Mouse (Mus musculus) thymus, postnatal 14 days (tissue): ENCODE results near the gene Hsd17b13.
"Not testable (repeated sequence)": the region's sequence is repeated elsewhere in the genome, so short reads cannot be mapped to it uniquely, and the experiment has no call there.

Experiments used
- DNase-seq: peaks from one replicate; pipeline ENCODE4 v3.0.0; 2021

The Hsd17b13 gene

GRCm38 (mm10) chr5:103977297-103977696 lies at the start of gene Hsd17b13:
Gene Hsd17b13 (minus strand): TSS chr5:103977410.
- no peak for DNase-seq

- no peak for DNase-seq
Observed at GRCm38 (mm10) chr5:104025245-104025854, 48.1 kb upstream of the Hsd17b13 start.

GRCm38 (mm10) chr5:104024762-104025161 lies 47.6 kb upstream of the Hsd17b13 start:
- no peak for DNase-seq

- DNase-seq, result not testable (repeated sequence)
Observed at GRCm38 (mm10) chr5:104024193-104024592, 47.0 kb upstream of the Hsd17b13 start.

- DNase-seq, result no peak
Observed at GRCm38 (mm10) chr5:104023289-104024020, 46.2 kb upstream of the Hsd17b13 start.

- no peak for DNase-seq
Observed at GRCm38 (mm10) chr5:104022558-104022957, 45.3 kb upstream of the Hsd17b13 start.

- peak; percentile 61 for DNase-seq
Observed at GRCm38 (mm10) chr5:104021597-104022378, 44.6 kb upstream of the Hsd17b13 start, which contains the start of gene Hsd17b11. Gene Hsd17b11 (minus strand): TSS chr5:104021919.

GRCm38 (mm10) chr5:104011419-104011818 lies 34.2 kb upstream of the Hsd17b13 start:
- no peak for DNase-seq

GRCm38 (mm10) chr5:104010261-104010660 lies 33.1 kb upstream of the Hsd17b13 start:
- DNase-seq, result no peak

- no peak for DNase-seq
Observed at GRCm38 (mm10) chr5:104009421-104009820, 32.2 kb upstream of the Hsd17b13 start.

GRCm38 (mm10) chr5:104007801-104008200 lies 30.6 kb upstream of the Hsd17b13 start:
- peak; percentile 78 for DNase-seq

- no peak for DNase-seq
Observed at GRCm38 (mm10) chr5:104006811-104007210, 29.6 kb upstream of the Hsd17b13 start.

- DNase-seq, result no peak
Observed at GRCm38 (mm10) chr5:104003955-104004354, 26.7 kb upstream of the Hsd17b13 start.

GRCm38 (mm10) chr5:104003256-104003931 lies 26.2 kb upstream of the Hsd17b13 start:
- no peak for DNase-seq

GRCm38 (mm10) chr5:104002549-104003255 lies 25.5 kb upstream of the Hsd17b13 start:
- DNase-seq, result no peak

GRCm38 (mm10) chr5:103999738-104000137 lies 22.5 kb upstream of the Hsd17b13 start:
- DNase-seq, result peak; percentile 85

GRCm38 (mm10) chr5:103998739-103999138 lies 21.5 kb upstream of the Hsd17b13 start:
- DNase-seq, result no peak

- DNase-seq, result peak; percentile 36
Observed at GRCm38 (mm10) chr5:103995181-103995580, 18.0 kb upstream of the Hsd17b13 start.

GRCm38 (mm10) chr5:103994669-103995068 lies 17.5 kb upstream of the Hsd17b13 start:
- DNase-seq, result no peak

GRCm38 (mm10) chr5:103993601-103994000 lies 16.4 kb upstream of the Hsd17b13 start:
- DNase-seq, result peak; percentile 61

- no peak for DNase-seq
Observed at GRCm38 (mm10) chr5:103992831-103993230, 15.6 kb upstream of the Hsd17b13 start.
